Mouse (Mus musculus): ENCODE data around the gene Atp5l.

The Atp5l gene

DNA sequence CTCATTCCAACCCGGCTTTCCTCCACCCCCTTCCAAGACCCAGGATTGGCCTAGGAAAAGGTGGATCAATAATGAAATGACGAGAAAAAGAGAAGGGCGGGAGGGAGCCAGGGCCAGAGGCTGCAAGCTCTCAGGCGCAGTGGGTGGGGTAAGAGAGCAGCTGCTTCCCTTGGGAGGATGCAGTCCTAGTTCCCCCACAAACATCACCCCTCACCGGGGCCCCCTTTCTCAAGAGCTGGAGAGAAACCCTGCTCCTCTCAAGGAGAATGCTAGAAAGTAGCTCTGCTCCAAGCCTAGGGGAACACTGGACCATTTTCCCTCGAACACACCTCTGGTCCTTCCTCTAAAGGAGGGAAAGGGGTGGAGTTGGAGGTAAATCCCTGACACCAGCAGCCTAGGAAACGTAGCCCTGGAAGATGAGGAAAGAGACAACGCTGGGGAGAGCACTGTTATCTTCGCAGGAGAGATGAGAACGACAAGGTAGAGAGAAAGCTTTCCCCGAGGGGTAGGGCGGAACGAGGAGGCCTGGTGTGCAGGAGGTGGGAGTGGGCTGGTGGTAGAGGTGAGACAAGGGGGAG is 40.8 kb downstream of the Atp5l start:
- TF ChIP-seq GATA4 (IDR thresholded peaks at IDR 0.05; ENCODE audit: insufficient replicate concordance, low read length), result no peak

GRCm38 (mm10) chr9:44878776-44879500 is 41.6 kb downstream of the Atp5l start:
- no peak for TF ChIP-seq GATA4 (IDR thresholded peaks at IDR 0.05; ENCODE audit: insufficient replicate concordance, low read length)

GRCm38 (mm10) chr9:44877686-44878085 is 42.9 kb downstream of the Atp5l start:
- TF ChIP-seq GATA4 (IDR thresholded peaks at IDR 0.05; ENCODE audit: insufficient replicate concordance, low read length), result no peak

GRCm38 (mm10) chr9:44875476-44875875 is 45.1 kb downstream of the Atp5l start:
- TF ChIP-seq GATA4 (IDR thresholded peaks at IDR 0.05; ENCODE audit: insufficient replicate concordance, low read length), result no peak

DNA sequence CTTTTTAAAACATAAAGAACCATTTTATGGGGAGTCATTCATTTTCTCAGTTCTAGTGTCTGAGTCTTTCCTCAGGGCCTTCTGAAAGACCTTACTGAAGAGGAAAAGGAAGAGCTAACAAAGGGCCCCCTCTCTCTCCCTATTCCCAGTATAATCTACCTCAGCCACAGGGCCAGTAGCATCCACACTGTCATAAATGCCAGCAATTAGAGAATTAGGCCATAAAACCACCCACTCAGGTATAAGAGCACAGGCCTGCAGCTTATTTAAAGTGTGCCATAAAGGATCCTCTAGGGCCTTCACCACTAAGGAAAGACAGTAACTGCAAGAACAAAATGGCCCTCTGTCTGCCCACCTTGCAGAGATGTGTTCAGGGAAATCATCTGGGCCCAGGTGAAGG is 46.3 kb downstream of the Atp5l start:
- no peak for TF ChIP-seq GATA4 (IDR thresholded peaks at IDR 0.05; ENCODE audit: insufficient replicate concordance, low read length)

DNA sequence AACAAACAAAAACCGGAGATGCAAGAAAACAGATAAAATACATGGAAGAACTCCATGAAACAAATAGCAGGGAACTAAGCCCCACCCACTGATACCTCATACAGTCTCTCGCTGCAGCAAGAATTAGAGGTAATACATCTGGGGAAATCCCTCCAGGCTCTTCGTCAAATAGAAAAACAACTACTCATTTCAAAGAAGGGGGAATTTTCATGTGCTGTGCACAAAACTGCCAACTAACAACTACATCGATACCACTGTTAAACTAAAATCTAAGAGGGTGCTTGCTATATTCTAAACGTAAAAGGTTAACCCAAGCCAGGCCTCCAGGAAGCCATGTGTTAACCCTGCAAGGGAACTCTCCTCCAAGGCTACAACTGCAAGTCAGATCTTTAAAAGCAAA is 46.9 kb downstream of the Atp5l start:
- TF ChIP-seq GATA4 (IDR thresholded peaks at IDR 0.05; ENCODE audit: insufficient replicate concordance, low read length), result no peak

- no peak for TF ChIP-seq GATA4 (IDR thresholded peaks at IDR 0.05; ENCODE audit: insufficient replicate concordance, low read length)
Measured at GRCm38 (mm10) chr9:44868336-44869094, 52.0 kb downstream of the Atp5l start.

GRCm38 (mm10) chr9:44867664-44868063 is 52.9 kb downstream of the Atp5l start:
- no peak for TF ChIP-seq GATA4 (IDR thresholded peaks at IDR 0.05; ENCODE audit: insufficient replicate concordance, low read length)

- no peak for TF ChIP-seq GATA4 (IDR thresholded peaks at IDR 0.05; ENCODE audit: insufficient replicate concordance, low read length)
Measured at GRCm38 (mm10) chr9:44866501-44867240, 53.9 kb downstream of the Atp5l start.

Measured in liver, adult (tissue).